Mouse (Mus musculus): ENCODE results near the gene Cldn6. TPM values are rescaled to one million over a fixed set of nuclear protein-coding genes. Genes with fewer than 3 reads are reported as not detected.

Gene Cldn6
- polyA plus RNA-seq, 1 experiment from 2014 or later, result 253 TPM

DNA sequence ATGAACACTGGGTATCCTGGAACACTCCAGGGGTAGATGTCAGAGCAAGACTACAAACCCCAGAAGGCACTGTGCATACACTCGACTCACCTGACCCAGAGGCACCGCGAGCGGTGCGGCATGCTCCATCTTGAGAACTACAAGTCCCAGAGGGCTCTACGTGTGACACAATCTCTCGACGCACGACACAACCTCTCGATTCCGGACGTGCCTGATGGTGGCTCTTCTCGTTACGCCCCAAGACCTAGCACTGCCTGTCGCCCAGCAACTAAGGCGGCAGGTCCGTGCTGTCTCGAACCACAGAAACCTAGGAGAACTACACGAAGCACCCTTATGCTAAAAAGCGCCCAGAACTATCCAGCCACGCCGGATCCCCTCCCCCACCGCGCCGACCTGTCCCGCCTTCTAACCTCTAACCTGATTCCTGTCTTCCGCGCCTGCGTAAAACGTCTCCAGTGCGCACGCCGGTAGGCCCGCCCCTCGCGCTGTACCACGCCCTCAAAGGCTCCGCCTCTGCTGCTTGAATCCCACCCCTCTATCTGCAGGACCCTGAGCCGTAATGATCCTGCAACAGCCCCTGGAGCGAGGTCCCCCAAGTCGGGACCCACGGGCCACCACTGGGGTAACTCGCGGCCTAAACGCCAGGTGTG is 5.5 kb upstream of the Cldn6 start, which contains the start of the genes Hcfc1r1 and Thoc6:
Hcfc1r1 (plus strand) TSS at position 173 of the 650 bp plus-strand sequence.
Thoc6 (minus strand) TSS at position 459 of the 650 bp plus-strand sequence.
- under 1% methylated on average over 45 of the region's 45 CpGs for WGBS
- Histone ChIP-seq H3K36me3 (ENCODE audit: insufficient read depth, low read length) (peaks cover 10% of the 10 kb centered on the region), H3K4me3 (ENCODE audit: low read length) (peak within 1 kb of the TSS; percentile 63), H3K27me3 (ENCODE audit: insufficient read depth, low read length) (peaks cover 2% of the 10 kb centered on the region), H3K4me2 (replicated peaks; ENCODE audit: low read depth, low read length) (peak within 1 kb of the TSS; percentile 91), H3K9ac (replicated peaks; ENCODE audit: low read length) (peak within 1 kb of the TSS; percentile 82), H3K27ac (ENCODE audit: low read length) (peak within 1 kb of the TSS; percentile 89), H3K4me1 (ENCODE audit: insufficient read depth, low read length) (peaks cover 38% of the 10 kb centered on the region), H3K9me3 (ENCODE audit: low read length) (no peaks in the 10 kb centered on the region)
- peak; percentile 93 for ATAC-seq (ENCODE audit: low FRiP score, low TSS enrichment)

DNA sequence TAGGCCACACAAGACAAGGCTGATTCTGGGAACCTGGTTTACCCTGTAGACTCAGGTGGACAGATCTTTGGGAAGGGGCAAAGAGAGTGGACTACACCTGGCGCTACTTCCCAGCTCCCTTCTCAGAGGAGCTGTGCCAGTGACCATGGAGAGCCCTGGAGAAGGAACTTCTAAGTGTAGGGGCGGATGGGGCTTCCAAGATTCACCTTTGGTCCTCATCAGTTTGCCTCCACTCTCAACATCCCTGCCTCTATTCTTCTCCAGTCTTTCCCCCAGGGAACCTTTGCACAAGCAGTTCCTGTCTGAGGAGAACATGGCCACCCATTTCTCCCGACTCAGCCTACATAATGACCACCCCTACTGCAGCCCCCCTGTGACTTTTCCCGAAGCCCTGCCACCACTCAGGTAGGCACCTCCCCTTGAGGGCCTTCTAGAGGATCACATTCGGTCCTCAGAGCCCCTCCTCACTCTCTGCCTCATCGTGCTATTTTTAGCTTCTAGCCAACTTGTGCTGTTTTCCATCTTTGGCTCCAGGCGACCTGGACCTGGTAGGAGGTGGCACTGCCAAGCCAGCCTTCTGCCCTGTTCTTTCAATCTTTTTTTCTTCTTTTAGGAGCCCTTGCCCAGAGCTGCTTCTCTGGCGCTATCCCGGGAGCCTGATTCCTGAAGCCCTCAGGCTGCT is 4.6 kb upstream of the Cldn6 start:
- Histone ChIP-seq H3K4me2 (replicated peaks; ENCODE audit: low read depth, low read length) (peak overlapping the region; percentile 91), H3K27ac (ENCODE audit: low read length) (peak overlapping the region; percentile 89), H3K9me3 (ENCODE audit: low read length) (no peaks in the 10 kb centered on the region), H3K36me3 (ENCODE audit: insufficient read depth, low read length) (peaks cover 4% of the 10 kb centered on the region), H3K27me3 (ENCODE audit: insufficient read depth, low read length) (peaks cover 11% of the 10 kb centered on the region), H3K9ac (replicated peaks; ENCODE audit: low read length) (peak overlapping the region; percentile 82), H3K4me3 (ENCODE audit: low read length) (peak overlapping the region; percentile 63), H3K4me1 (ENCODE audit: insufficient read depth, low read length) (peaks cover 38% of the 10 kb centered on the region)
- no peak; the same call in 1 of the 2 replicates for ATAC-seq (ENCODE audit: low FRiP score, low TSS enrichment)
- 30% methylated on average over 9 of the region's 9 CpGs for WGBS

DNA sequence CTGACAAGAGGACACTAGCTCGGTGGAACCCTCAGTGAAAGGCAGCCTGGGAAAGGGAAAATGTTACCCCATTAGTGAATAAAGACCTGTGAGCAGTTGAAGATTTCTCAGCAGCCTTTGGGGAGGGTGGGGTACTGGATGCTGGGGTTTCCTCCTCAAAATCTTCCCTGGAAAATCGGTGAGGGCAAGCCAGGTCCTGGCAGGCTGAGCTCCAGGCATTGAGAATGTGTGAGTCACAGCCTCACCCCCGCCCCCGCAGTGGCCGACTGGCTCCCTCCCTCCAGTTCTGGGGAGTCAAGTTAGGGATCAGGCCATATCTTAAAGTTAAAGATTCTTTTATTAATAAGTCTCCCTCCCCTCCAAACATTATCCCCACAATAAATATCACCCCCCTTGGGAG is 3.9 kb upstream of the Cldn6 start:
- H3K4me1 ChIP-seq (ENCODE audit: insufficient read depth, low read length), result peaks cover 38% of the 10 kb centered on the region
- 30% methylated on average over 5 of the region's 5 CpGs for WGBS
- no peak overlapping the region; the same call in none of the 2 replicates for H3K4me3 ChIP-seq (ENCODE audit: low read length)
- ATAC-seq (ENCODE audit: low FRiP score, low TSS enrichment), result no peak
- peak overlapping the region; percentile 91 for H3K4me2 ChIP-seq (replicated peaks; ENCODE audit: low read depth, low read length)
- peak overlapping the region; percentile 82; the same call in 1 of the 2 replicates for H3K9ac ChIP-seq (replicated peaks; ENCODE audit: low read length)
- peaks cover 17% of the 10 kb centered on the region for H3K27me3 ChIP-seq (ENCODE audit: insufficient read depth, low read length)
- peak overlapping the region; percentile 89 for H3K27ac ChIP-seq (ENCODE audit: low read length)
- no peaks in the 10 kb centered on the region for H3K9me3 ChIP-seq (ENCODE audit: low read length)
- no peaks in the 10 kb centered on the region; the same call in 1 of the 2 replicates for H3K36me3 ChIP-seq (ENCODE audit: insufficient read depth, low read length)

DNA sequence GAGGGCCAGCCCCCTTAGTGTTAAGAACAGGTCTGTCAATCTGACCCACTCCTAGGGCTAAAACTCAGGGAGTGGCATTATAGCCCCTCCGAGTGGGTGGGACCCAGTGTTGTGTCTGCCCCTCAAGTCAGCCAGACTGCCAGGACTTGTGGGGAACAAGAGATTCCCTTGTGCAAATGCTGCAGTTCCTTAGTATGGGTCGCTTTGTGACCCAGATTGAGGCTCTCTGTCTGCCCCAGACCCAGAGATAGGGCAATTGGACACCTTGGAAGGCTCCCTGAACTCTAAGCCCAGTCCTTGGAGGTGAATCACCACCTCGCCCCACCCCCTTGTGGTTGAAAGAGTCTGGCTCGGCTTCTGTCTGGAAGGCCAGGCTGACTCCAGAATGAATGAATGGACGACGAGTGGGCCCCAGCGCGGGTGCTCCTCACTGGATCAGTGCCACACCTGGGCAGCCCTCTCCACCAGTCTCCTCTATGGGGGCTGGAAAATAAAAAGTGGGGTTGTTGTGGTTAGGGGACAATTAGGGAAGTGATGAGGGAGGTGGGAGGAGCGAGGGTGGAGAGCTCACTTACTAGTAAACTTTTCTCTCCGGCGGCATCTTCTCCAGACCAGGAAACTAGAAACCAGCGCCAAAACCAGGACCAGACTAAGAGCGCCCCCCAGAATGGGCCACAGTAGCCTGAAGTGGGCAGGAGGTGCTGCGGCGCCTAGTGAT is 3.3 kb upstream of the Cldn6 start:
- Histone ChIP-seq H3K27me3 (ENCODE audit: insufficient read depth, low read length) (peaks cover 22% of the 10 kb centered on the region), H3K9ac (replicated peaks; ENCODE audit: low read length) (peak overlapping the region; percentile 74), H3K9me3 (ENCODE audit: low read length) (no peaks in the 10 kb centered on the region), H3K27ac (ENCODE audit: low read length) (peak overlapping the region; percentile 46; the same call in 1 of the 2 replicates), H3K4me1 (ENCODE audit: insufficient read depth, low read length) (peaks cover 42% of the 10 kb centered on the region), H3K36me3 (ENCODE audit: insufficient read depth, low read length) (no peaks in the 10 kb centered on the region), H3K4me3 (ENCODE audit: low read length) (peak overlapping the region; percentile 65), H3K4me2 (replicated peaks; ENCODE audit: low read depth, low read length) (peak overlapping the region; percentile 91)
- WGBS, result 11% methylated on average over 15 of the region's 15 CpGs
- no peak for ATAC-seq (ENCODE audit: low FRiP score, low TSS enrichment)

DNA sequence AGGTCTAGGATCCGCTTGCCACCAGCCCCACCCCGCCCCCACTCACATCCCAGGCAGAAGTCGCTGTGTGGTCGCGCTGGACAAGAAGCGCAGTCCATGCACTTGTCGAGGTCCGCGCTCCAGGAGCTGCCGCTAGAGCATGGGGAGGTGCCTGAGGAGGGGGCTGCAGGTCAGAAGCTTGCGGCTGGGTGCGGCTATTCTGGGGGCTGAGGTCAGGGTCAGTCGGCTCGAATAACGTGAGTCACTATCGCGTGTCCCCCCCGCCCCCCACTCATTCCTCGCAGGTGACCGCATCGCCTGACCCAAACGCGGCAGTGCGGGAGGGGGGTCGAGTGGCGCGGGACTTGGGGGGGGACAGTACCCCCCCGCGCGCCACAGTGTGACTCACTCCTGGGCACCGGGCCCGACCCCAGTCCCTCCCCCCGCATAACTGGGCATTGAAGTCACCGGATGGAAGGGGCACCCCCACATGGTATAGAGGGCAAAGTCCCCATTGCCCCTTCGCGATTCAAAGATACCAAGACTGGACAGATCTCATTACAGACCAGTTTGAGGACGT is 2.5 kb upstream of the Cldn6 start:
- Histone ChIP-seq H3K27ac (ENCODE audit: low read length) (peak overlapping the region; percentile 85), H3K4me2 (replicated peaks; ENCODE audit: low read depth, low read length) (peak overlapping the region; percentile 91), H3K9me3 (ENCODE audit: low read length) (no peaks in the 10 kb centered on the region), H3K36me3 (ENCODE audit: insufficient read depth, low read length) (no peaks in the 10 kb centered on the region), H3K4me1 (ENCODE audit: insufficient read depth, low read length) (peaks cover 48% of the 10 kb centered on the region), H3K4me3 (ENCODE audit: low read length) (peak overlapping the region; percentile 65), H3K27me3 (ENCODE audit: insufficient read depth, low read length) (peaks cover 22% of the 10 kb centered on the region), H3K9ac (replicated peaks; ENCODE audit: low read length) (peak overlapping the region; percentile 74)
- WGBS, result under 1% methylated on average over 31 of the region's 37 CpGs
- ATAC-seq (ENCODE audit: low FRiP score, low TSS enrichment), result no peak

DNA sequence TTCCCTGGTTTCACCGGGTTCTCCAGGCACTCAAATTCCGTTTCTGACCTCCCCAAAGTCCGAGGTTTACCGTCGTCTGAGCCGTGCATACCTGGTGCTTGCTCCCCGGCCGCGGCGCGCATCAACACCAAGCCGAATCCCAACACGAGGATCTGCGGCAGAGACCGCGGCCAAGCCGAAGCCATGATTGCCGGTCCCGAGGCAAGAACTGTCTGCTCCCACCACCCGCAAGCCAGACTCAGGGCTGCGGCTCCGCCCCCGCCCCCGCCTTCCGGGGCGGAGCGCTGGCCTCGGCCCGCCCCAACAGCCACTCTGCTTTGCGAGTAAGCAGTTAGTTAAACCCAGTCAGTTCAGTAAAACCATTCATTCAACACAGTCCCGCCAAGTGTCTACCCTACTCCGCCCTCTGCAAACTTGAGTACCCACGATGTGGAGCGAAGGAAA is 1.8 kb upstream of the Cldn6 start, which contains the start of gene Tnfrsf12a:
Tnfrsf12a (minus strand) TSS at position 233 of the 444 bp plus-strand sequence.
- H3K9me3 ChIP-seq (ENCODE audit: low read length), result no peaks in the 10 kb centered on the region
- peaks cover 27% of the 10 kb centered on the region for H3K27me3 ChIP-seq (ENCODE audit: insufficient read depth, low read length)
- H3K27ac ChIP-seq (ENCODE audit: low read length), result peak within 1 kb of the TSS; percentile 85
- H3K4me2 ChIP-seq (replicated peaks; ENCODE audit: low read depth, low read length), result peak within 1 kb of the TSS; percentile 91
- peak; percentile 24 for ATAC-seq (ENCODE audit: low FRiP score, low TSS enrichment)
- under 1% methylated on average over 34 of the region's 34 CpGs for WGBS
- H3K4me1 ChIP-seq (ENCODE audit: insufficient read depth, low read length), result peaks cover 55% of the 10 kb centered on the region
- H3K9ac ChIP-seq (replicated peaks; ENCODE audit: low read length), result peak within 1 kb of the TSS; percentile 74
- no peaks in the 10 kb centered on the region for H3K36me3 ChIP-seq (ENCODE audit: insufficient read depth, low read length)
- peak within 1 kb of the TSS; percentile 65 for H3K4me3 ChIP-seq (ENCODE audit: low read length)

DNA sequence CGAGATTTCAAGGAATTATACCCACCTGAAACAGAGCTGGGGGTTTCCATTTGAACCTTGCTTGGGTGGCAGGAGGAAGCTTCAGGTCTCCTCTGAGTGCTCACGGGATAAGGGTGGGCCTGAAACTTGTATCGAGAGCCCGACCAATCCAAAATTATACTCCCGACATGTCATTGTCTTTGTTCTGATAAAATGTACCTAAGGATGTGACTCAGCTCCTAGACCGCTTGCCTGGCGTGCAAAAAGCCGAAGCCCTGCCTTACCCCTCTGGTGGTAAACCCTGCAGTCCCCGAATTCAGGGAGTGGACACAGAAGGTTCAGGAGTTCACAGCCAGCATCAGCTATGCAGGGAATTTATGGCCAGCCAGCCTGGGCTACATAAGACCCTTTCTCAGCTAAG is 1.3 kb downstream of the Cldn6 start:
- WGBS, result 64% methylated on average over 9 of the region's 9 CpGs
- Histone ChIP-seq H3K4me1 (ENCODE audit: insufficient read depth, low read length) (peaks cover 51% of the 10 kb centered on the region), H3K27ac (ENCODE audit: low read length) (peak overlapping the region; percentile 54), H3K36me3 (ENCODE audit: insufficient read depth, low read length) (no peaks in the 10 kb centered on the region), H3K27me3 (ENCODE audit: insufficient read depth, low read length) (peaks cover 43% of the 10 kb centered on the region), H3K9ac (replicated peaks; ENCODE audit: low read length) (peak overlapping the region; percentile 74), H3K4me2 (replicated peaks; ENCODE audit: low read depth, low read length) (peak overlapping the region; percentile 56), H3K9me3 (ENCODE audit: low read length) (no peaks in the 10 kb centered on the region), H3K4me3 (ENCODE audit: low read length) (peak overlapping the region; percentile 52)
- ATAC-seq (ENCODE audit: low FRiP score, low TSS enrichment), result no peak

DNA sequence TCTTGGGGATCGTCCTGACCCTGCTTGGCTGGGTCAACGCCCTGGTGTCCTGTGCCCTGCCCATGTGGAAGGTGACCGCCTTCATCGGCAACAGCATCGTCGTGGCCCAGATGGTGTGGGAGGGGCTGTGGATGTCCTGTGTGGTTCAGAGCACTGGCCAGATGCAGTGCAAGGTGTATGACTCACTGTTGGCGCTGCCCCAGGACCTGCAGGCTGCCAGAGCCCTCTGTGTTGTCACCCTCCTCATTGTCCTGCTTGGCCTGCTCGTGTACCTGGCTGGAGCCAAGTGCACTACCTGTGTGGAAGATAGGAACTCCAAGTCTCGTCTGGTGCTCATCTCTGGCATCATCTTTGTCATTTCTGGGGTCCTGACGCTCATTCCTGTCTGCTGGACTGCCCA is 2.0 kb downstream of the Cldn6 start:
- Histone ChIP-seq H3K9ac (replicated peaks; ENCODE audit: low read length) (0 out of 2 replicates have a peak overlapping the region, but pooled peaks have one; percentile 13), H3K27ac (ENCODE audit: low read length) (peak overlapping the region; percentile 86; the same call in 1 of the 2 replicates)

DNA sequence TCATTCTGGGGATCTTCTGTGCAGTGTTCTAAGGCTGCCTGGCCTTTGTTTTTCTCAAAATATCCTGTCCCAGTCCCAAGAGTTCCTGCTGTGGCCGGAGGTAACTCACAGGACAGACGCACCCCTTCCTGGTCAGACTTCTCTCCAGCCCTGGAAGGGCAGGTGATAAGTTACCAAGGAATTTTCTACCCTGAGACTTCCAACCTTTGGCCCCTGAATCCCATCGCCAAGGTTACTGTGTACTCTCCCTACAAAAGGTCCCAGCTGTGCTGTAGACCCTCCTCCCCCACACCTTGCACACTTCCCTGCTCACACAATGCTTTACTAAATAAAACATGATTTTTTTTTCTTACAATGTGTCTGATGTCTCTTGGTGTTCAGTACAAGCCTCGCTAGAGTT is 3.0 kb downstream of the Cldn6 start:
- H3K9me3 ChIP-seq (ENCODE audit: low read length), result no peaks in the 10 kb centered on the region
- 28% methylated on average over 4 of the region's 4 CpGs for WGBS
- peak overlapping the region; percentile 86 for H3K27ac ChIP-seq (ENCODE audit: low read length)
- peak overlapping the region; percentile 56 for H3K4me2 ChIP-seq (replicated peaks; ENCODE audit: low read depth, low read length)
- peak; percentile 14; the same call in 1 of the 2 replicates for ATAC-seq (ENCODE audit: low FRiP score, low TSS enrichment)
- H3K4me3 ChIP-seq (ENCODE audit: low read length), result peak overlapping the region; percentile 49
- peak overlapping the region; percentile 58 for H3K9ac ChIP-seq (replicated peaks; ENCODE audit: low read length)
- peaks cover 41% of the 10 kb centered on the region for H3K27me3 ChIP-seq (ENCODE audit: insufficient read depth, low read length)
- no peaks in the 10 kb centered on the region for H3K36me3 ChIP-seq (ENCODE audit: insufficient read depth, low read length)
- peaks cover 37% of the 10 kb centered on the region for H3K4me1 ChIP-seq (ENCODE audit: insufficient read depth, low read length)

More for the DNA sequence above, 2.0 kb downstream of the Cldn6 start:
- WGBS, result 46% methylated on average over 10 of the region's 10 CpGs
- Histone ChIP-seq H3K4me2 (replicated peaks; ENCODE audit: low read depth, low read length) (peak overlapping the region; percentile 56), H3K4me1 (ENCODE audit: insufficient read depth, low read length) (peaks cover 43% of the 10 kb centered on the region), H3K27me3 (ENCODE audit: insufficient read depth, low read length) (peaks cover 43% of the 10 kb centered on the region), H3K36me3 (ENCODE audit: insufficient read depth, low read length) (no peaks in the 10 kb centered on the region), H3K9me3 (ENCODE audit: low read length) (no peaks in the 10 kb centered on the region), H3K4me3 (ENCODE audit: low read length) (peak overlapping the region; percentile 52; the same call in 1 of the 2 replicates)
- no peak for ATAC-seq (ENCODE audit: low FRiP score, low TSS enrichment)
